Mouse (Mus musculus): ENCODE measurements at regions not wholly inside any gene's neighbourhood (a gene's known extent, or its start where the extent isn't known, plus 50 kb on each side); places are given as distances from the start of the nearest gene placed in this dataset.

DNA sequence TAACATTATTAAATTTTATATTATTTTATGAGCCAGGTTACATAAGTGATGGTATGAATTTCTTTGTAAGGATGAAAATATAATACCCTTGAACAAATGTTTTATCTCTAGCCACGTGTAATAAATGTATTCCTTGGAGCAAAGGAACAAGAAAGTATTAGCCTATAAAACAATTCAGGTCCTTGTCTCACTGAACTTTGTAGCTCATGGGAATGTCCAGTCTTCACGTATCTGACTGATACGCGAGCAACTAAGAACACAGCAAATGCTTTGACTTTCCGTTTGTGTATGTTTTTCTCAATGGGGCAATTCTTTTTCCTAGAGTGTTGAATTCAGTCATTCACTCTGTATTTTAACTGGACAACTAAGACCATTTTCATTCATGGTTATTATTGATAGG lies 216.9 kb upstream of the Mettl25 start:
- no peak for DNase-seq

DNA sequence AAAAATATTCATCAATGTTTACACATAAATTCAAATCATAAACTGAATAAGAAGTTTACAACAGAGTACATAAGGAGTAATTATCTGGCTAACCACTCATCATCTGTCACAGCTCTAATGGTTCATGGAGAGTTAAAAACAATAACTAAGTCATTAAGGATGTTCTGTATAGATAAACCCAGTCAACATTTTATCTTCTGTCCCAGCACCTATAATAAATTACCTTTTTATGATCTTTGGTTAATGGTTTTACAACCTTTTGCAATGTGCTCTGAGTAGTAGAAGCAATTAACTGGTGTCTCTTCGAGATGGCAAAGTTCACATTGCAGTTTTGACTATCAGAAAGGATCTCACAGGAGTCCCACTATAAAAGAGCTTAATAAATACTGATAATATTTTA lies 197.3 kb upstream of the Mettl25 start:
- no peak for DNase-seq

DNA sequence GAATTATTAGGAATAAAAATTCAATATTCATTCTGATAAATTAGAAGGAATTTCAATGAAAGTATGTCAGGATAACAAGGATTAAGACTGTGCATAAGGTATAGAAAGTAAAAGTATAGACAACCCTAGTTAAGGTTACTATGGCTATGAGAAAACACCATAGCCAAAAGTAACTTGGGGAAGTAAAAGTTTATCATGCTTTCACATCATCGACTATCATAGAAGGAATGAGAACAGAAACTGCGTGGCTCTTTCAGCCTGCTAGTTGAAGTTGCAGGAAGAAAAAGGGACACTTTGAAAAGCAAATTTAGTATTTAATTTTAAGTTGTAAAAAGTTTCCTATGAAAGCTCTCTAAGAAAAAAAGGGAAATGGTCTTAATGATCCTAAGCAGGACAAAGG lies 196.9 kb upstream of the Mettl25 start:
- DNase-seq = no peak

GRCm38 (mm10) chr10:106033416-106033815 lies 192.2 kb upstream of the Mettl25 start:
- DNase-seq = no peak

- DNase-seq = no peak
Measured at GRCm38 (mm10) chr10:106024648-106025047, 183.5 kb upstream of the Mettl25 start.

- peak; percentile 18 for DNase-seq
Measured at GRCm38 (mm10) chr10:106023639-106024215, 182.5 kb upstream of the Mettl25 start.

- no peak for DNase-seq
Measured at GRCm38 (mm10) chr10:106015965-106016364, 174.8 kb upstream of the Mettl25 start.

GRCm38 (mm10) chr10:106015436-106015835 lies 174.3 kb upstream of the Mettl25 start:
- no peak for DNase-seq

GRCm38 (mm10) chr10:106010131-106010530 lies 169.0 kb upstream of the Mettl25 start:
- no peak for DNase-seq

- no peak for DNase-seq
Measured at GRCm38 (mm10) chr10:106007331-106007730, 166.2 kb upstream of the Mettl25 start.

DNA sequence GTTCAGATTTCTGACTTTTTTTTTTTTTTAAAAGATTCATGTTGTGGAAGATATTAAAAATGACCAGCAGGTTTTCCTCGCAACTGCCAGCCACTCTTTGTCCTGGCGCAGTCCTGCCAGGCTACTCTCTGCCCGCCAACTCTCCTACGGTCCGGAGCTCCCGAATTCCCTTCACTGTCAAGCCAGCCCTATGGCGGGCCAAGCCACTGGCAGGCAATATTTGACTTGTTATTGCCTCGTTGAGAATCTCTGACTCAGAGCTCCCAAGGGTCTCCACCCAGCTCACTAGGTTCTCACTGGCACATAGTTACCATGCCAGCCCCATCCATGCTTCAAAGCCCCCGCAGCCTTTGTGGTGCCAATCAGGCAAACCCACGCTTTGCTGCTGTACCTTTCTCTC lies 165.7 kb upstream of the Mettl25 start:
- DNase-seq = no peak

- DNase-seq = no peak
Measured at GRCm38 (mm10) chr10:106006061-106006460, 164.9 kb upstream of the Mettl25 start.

- no peak for DNase-seq
Measured at GRCm38 (mm10) chr10:105957468-105957867, 116.3 kb upstream of the Mettl25 start.

DNA sequence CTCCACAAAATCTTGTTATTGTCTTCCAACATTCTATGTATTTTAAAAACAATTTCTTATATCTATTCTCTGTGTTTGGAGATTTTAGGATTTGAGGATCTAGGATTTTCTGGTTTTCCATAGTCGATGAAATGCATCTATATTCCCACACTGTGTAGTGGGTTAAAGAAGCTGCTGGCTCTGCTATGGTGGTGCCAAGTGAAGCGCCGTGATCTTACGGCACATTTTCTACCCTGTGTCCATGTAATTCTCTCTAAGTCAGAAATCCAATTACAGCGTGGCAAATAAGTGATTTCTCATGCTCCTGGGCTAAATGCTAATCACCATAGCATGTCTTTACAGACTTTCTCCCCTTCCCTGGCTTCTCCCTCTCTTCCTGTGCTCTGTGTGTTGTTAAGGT lies 92.1 kb upstream of the Mettl25 start:
- DNase-seq = no peak

GRCm38 (mm10) chr10:105932786-105933185 lies 91.6 kb upstream of the Mettl25 start:
- no peak for DNase-seq

GRCm38 (mm10) chr10:105927596-105927995 lies 86.4 kb upstream of the Mettl25 start:
- no peak for DNase-seq

- no peak for DNase-seq
Measured at GRCm38 (mm10) chr10:105926912-105927238, 85.7 kb upstream of the Mettl25 start.

GRCm38 (mm10) chr10:105926229-105926911 lies 85.2 kb upstream of the Mettl25 start:
- no peak for DNase-seq

- DNase-seq = no peak
Measured at GRCm38 (mm10) chr10:105899677-105900076, 58.5 kb upstream of the Mettl25 start.

- no peak for DNase-seq
Measured at GRCm38 (mm10) chr10:105899225-105899624, 58.0 kb upstream of the Mettl25 start.
